Mouse (Mus musculus): ENCODE results near the gene Tctex1d1. TPM values are rescaled to one million over a fixed set of nuclear protein-coding genes. Genes with fewer than 3 reads are reported as not detected.

The Tctex1d1 gene
- polyA plus RNA-seq, 1 experiment = not detected

DNA sequence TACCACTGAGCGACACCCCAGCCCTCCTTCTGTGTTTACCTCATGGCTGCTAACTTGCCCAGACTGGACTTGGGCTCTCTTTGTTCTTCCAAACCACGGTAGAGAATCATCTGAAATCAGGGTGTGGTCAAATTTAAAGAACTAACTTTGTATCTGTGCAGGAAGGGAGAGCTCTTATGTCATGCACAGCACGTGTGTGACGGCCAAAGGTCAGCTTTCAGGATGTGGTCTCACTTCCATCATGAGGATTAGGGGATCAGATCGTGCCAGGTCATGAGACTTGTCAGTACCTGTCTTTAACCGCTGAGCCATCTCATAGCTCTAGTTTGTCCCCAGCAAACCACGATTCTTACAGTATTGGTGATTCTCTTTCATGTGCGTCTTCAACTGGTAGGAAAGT is 3.3 kb downstream of the Tctex1d1 start:
- no peaks in the 10 kb centered on the region for H3K27me3 ChIP-seq (ENCODE audit: control insufficient read depth, insufficient read depth, insufficient read length)
- no peak for TF ChIP-seq TCF3 (IDR thresholded peaks at IDR 0.05; ENCODE audit: insufficient read length, low read depth)
- no peak for TF ChIP-seq TCF12 (IDR thresholded peaks at IDR 0.05; ENCODE audit: insufficient read depth, poor library complexity, severe bottlenecking)
- TF ChIP-seq MAX (IDR thresholded peaks at IDR 0.05; ENCODE audit: low read depth) = no peak
- no peak for TF ChIP-seq USF1 (IDR thresholded peaks at IDR 0.05; ENCODE audit: low read depth)
- no peak for TF ChIP-seq REST (IDR thresholded peaks at IDR 0.05; ENCODE audit: insufficient read depth, insufficient read length)
- no peak for TF ChIP-seq E2F4 (IDR thresholded peaks at IDR 0.05; ENCODE audit: insufficient read depth)
- no peak for TF ChIP-seq POLR2AphosphoS2 (IDR thresholded peaks at IDR 0.05; ENCODE audit: insufficient read length, low read depth)
- no peak for TF ChIP-seq POLR2A (IDR thresholded peaks at IDR 0.05; ENCODE audit: insufficient read length, low read depth)
- no peak for TF ChIP-seq MYOD1 (IDR thresholded peaks at IDR 0.05; ENCODE audit: control insufficient read depth in 1 of 3, insufficient read length in 2 of 3, low read depth in 2 of 3)
- TF ChIP-seq CEBPB (IDR thresholded peaks at IDR 0.05; ENCODE audit: insufficient read depth, poor library complexity, severe bottlenecking) = no peak
- TF ChIP-seq MYOG (IDR thresholded peaks at IDR 0.05; ENCODE audit: control insufficient read depth in 1 of 3, insufficient read depth in 1 of 3, insufficient read length in 2 of 3, low read depth in 2 of 3) = no peak
- no peak for TF ChIP-seq SRF (IDR thresholded peaks at IDR 0.05; ENCODE audit: control insufficient read depth, insufficient read length, low read depth)
- no peak overlapping the region for H3K4me3 ChIP-seq
- no peaks in the 10 kb centered on the region for H3K79me2 ChIP-seq (ENCODE audit: control insufficient read depth, insufficient read depth)
- H3K4me2 ChIP-seq (ENCODE audit: low read depth) = no peak overlapping the region
- H3K36me3 ChIP-seq (ENCODE audit: control insufficient read depth, insufficient read depth) = no peaks in the 10 kb centered on the region
- no peak overlapping the region for H3ac ChIP-seq (ENCODE audit: control insufficient read depth, insufficient read length)

DNA sequence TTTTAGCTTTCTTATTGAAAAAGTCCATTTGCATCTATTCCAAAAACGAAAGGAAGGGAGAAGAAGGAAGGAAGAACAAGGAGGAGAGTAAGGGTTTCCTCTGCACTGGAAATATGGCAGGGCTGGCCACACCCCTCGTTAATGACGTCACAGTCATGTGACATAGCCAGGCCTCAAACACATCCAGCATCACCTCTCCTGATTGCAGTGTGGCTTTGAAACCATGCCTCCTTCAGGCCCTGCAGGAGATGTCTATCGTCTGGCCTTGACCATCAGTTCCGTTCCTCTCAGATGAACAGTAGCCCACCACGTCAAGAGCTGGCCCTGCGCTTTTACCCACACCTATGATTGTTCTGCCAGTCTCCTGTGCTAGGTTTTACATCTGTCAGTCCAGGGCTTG is 7.8 kb downstream of the Tctex1d1 start:
- no peak overlapping the region for H3ac ChIP-seq (ENCODE audit: control insufficient read depth, insufficient read length)
- H3K36me3 ChIP-seq (ENCODE audit: control insufficient read depth, insufficient read depth) = no peaks in the 10 kb centered on the region
- no peak overlapping the region for H3K4me2 ChIP-seq (ENCODE audit: low read depth)
- H3K27me3 ChIP-seq (ENCODE audit: control insufficient read depth, insufficient read depth, insufficient read length) = no peaks in the 10 kb centered on the region
- no peaks in the 10 kb centered on the region for H3K79me2 ChIP-seq (ENCODE audit: control insufficient read depth, insufficient read depth)
- no peak for TF ChIP-seq POLR2A (IDR thresholded peaks at IDR 0.05; ENCODE audit: insufficient read length, low read depth)
- TF ChIP-seq USF1 (IDR thresholded peaks at IDR 0.05; ENCODE audit: low read depth) = no peak
- TF ChIP-seq MAX (IDR thresholded peaks at IDR 0.05; ENCODE audit: low read depth) = no peak
- no peak for TF ChIP-seq CEBPB (IDR thresholded peaks at IDR 0.05; ENCODE audit: insufficient read depth, poor library complexity, severe bottlenecking)
- no peak for TF ChIP-seq REST (IDR thresholded peaks at IDR 0.05; ENCODE audit: insufficient read depth, insufficient read length)
- no peak for TF ChIP-seq TCF12 (IDR thresholded peaks at IDR 0.05; ENCODE audit: insufficient read depth, poor library complexity, severe bottlenecking)
- TF ChIP-seq MYOG (IDR thresholded peaks at IDR 0.05; ENCODE audit: control insufficient read depth in 1 of 3, insufficient read depth in 1 of 3, insufficient read length in 2 of 3, low read depth in 2 of 3) = no peak
- no peak for TF ChIP-seq MYOD1 (IDR thresholded peaks at IDR 0.05; ENCODE audit: control insufficient read depth in 1 of 3, insufficient read length in 2 of 3, low read depth in 2 of 3)
- no peak for TF ChIP-seq E2F4 (IDR thresholded peaks at IDR 0.05; ENCODE audit: insufficient read depth)
- TF ChIP-seq TCF3 (IDR thresholded peaks at IDR 0.05; ENCODE audit: insufficient read length, low read depth) = no peak
- TF ChIP-seq POLR2AphosphoS2 (IDR thresholded peaks at IDR 0.05; ENCODE audit: insufficient read length, low read depth) = no peak
- no peak for TF ChIP-seq SRF (IDR thresholded peaks at IDR 0.05; ENCODE audit: control insufficient read depth, insufficient read length, low read depth)
- no peak overlapping the region for H3K4me3 ChIP-seq

GRCm38 (mm10) chr4:102986917-102987316 is 8.5 kb downstream of the Tctex1d1 start:
- Histone ChIP-seq H3K4me2 (ENCODE audit: low read depth) (no peak overlapping the region), H3K79me2 (ENCODE audit: control insufficient read depth, insufficient read depth) (no peaks in the 10 kb centered on the region), H3K4me3 (no peak overlapping the region), H3K36me3 (ENCODE audit: control insufficient read depth, insufficient read depth) (no peaks in the 10 kb centered on the region), H3K27me3 (ENCODE audit: control insufficient read depth, insufficient read depth, insufficient read length) (no peaks in the 10 kb centered on the region), H3ac (ENCODE audit: control insufficient read depth, insufficient read length) (no peak overlapping the region)
- TF ChIP-seq CEBPB (IDR thresholded peaks at IDR 0.05; ENCODE audit: insufficient read depth, poor library complexity, severe bottlenecking) (no peak), USF1 (IDR thresholded peaks at IDR 0.05; ENCODE audit: low read depth) (no peak), SRF (IDR thresholded peaks at IDR 0.05; ENCODE audit: control insufficient read depth, insufficient read length, low read depth) (no peak), POLR2A (IDR thresholded peaks at IDR 0.05; ENCODE audit: insufficient read length, low read depth) (no peak), REST (IDR thresholded peaks at IDR 0.05; ENCODE audit: insufficient read depth, insufficient read length) (no peak), POLR2AphosphoS2 (IDR thresholded peaks at IDR 0.05; ENCODE audit: insufficient read length, low read depth) (no peak), MYOG (IDR thresholded peaks at IDR 0.05; ENCODE audit: control insufficient read depth in 1 of 3, insufficient read depth in 1 of 3, insufficient read length in 2 of 3, low read depth in 2 of 3) (no peak), TCF3 (IDR thresholded peaks at IDR 0.05; ENCODE audit: insufficient read length, low read depth) (no peak)

DNA sequence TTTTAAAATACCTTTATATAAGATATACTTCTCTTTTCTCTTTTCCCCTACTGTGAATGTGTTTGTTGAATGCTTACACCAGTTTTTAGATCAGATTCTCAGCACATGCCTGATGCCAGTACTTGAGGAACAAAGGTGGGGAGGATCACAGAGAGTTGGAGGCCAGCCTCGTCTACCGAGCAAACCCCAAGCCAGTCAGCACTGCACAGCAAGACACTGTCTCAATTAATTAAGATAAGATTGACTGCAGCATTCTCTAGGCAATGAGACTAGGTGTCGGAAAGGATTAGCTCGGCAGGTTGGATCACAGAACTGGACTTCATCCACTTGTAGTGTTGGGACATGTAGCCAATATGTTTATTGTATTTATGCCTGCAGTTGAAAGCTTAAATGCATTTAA is 8.9 kb downstream of the Tctex1d1 start:
- Histone ChIP-seq H3K4me3 (no peak overlapping the region), H3K79me2 (ENCODE audit: control insufficient read depth, insufficient read depth) (no peaks in the 10 kb centered on the region), H3K36me3 (ENCODE audit: control insufficient read depth, insufficient read depth) (no peaks in the 10 kb centered on the region), H3K27me3 (ENCODE audit: control insufficient read depth, insufficient read depth, insufficient read length) (no peaks in the 10 kb centered on the region), H3K4me2 (ENCODE audit: low read depth) (no peak overlapping the region), H3ac (ENCODE audit: control insufficient read depth, insufficient read length) (no peak overlapping the region)
- TF ChIP-seq MYOG (IDR thresholded peaks at IDR 0.05; ENCODE audit: control insufficient read depth in 1 of 3, insufficient read depth in 1 of 3, insufficient read length in 2 of 3, low read depth in 2 of 3) (no peak), POLR2AphosphoS2 (IDR thresholded peaks at IDR 0.05; ENCODE audit: insufficient read length, low read depth) (no peak), SRF (IDR thresholded peaks at IDR 0.05; ENCODE audit: control insufficient read depth, insufficient read length, low read depth) (no peak), REST (IDR thresholded peaks at IDR 0.05; ENCODE audit: insufficient read depth, insufficient read length) (no peak), POLR2A (IDR thresholded peaks at IDR 0.05; ENCODE audit: insufficient read length, low read depth) (no peak), MAX (IDR thresholded peaks at IDR 0.05; ENCODE audit: low read depth) (no peak), CEBPB (IDR thresholded peaks at IDR 0.05; ENCODE audit: insufficient read depth, poor library complexity, severe bottlenecking) (no peak), TCF3 (IDR thresholded peaks at IDR 0.05; ENCODE audit: insufficient read length, low read depth) (no peak), MYOD1 (IDR thresholded peaks at IDR 0.05; ENCODE audit: control insufficient read depth in 1 of 3, insufficient read length in 2 of 3, low read depth in 2 of 3) (no peak), TCF12 (IDR thresholded peaks at IDR 0.05; ENCODE audit: insufficient read depth, poor library complexity, severe bottlenecking) (no peak), E2F4 (IDR thresholded peaks at IDR 0.05; ENCODE audit: insufficient read depth) (no peak), USF1 (IDR thresholded peaks at IDR 0.05; ENCODE audit: low read depth) (no peak)

All from myocyte (in vitro differentiated cells).